Comparison of ENCODE assay signal across 8 mouse cellular contexts in the genomic region with DNA sequence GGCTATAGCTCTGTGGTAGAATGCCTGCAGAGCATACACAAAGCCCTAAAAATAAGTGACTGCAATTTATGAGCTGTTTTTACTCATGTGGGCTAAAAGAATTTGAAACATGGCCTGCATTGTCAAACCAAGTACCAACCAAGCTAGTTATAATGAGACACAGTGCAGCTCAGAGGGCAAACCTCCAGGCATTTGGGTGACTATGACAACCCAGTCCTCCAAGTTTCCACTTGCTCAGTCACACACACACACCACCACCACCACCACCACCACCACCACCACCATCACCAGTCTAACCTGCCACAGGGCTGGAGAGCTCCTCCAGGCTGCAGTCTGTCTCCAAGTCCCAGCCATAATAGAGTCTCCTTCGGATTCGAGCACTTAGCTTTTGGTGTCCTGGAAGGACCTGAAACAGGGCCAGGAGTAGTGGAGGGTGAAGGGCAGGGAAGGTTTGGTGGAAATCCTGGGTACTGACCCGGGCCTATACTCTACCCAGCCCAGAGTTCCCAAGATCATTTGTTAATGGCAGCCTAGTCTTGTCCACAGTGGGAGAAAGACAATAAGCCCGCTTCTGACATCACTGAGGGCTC. TPM values are rescaled to one million over a fixed set of nuclear protein-coding genes. Genes with fewer than 3 reads are reported as not detected.
DNase-seq lines count a peak whose midpoint lies in the region; ATAC-seq and TF ChIP-seq lines count a peak whose summit lies in the region.

No protein-coding gene starts in this region.

- no peak for ATAC-seq in hindbrain, embryonic 11.5 days (ENCODE audit: low FRiP score)
- ATAC-seq in stomach, embryonic 14.5 days (ENCODE audit: insufficient number of reproducible peaks, insufficient read depth, low FRiP score, low read depth) = no peak

- peak overlapping the region; percentile 86 for H3K4me2 ChIP-seq in hindbrain, embryonic 11.5 days (replicated peaks; ENCODE audit: low read depth, low read length)
- peak overlapping the region; percentile 80 for H3K4me2 ChIP-seq in stomach, embryonic 14.5 days (replicated peaks; ENCODE audit: low read depth, low read length)

- peak overlapping the region; percentile 69; the same call in 1 of the 2 replicates for H3K27ac ChIP-seq in cerebellum, adult 2 months (ENCODE audit: insufficient read depth, low read length)
- H3K27ac ChIP-seq in MEL (ENCODE audit: control insufficient read depth, low read depth, low read length) = peak overlapping the region; percentile 91
- no peak overlapping the region for H3K27ac ChIP-seq in hindbrain, embryonic 11.5 days (ENCODE audit: low read depth, low read length)
- no peak overlapping the region; the same call in 1 of the 2 replicates for H3K27ac ChIP-seq in stomach, embryonic 14.5 days (ENCODE audit: low read length)

- TF ChIP-seq CTCF in cerebellum, adult 2 months (IDR thresholded peaks at IDR 0.05; ENCODE audit: borderline replicate concordance, insufficient read depth, low read depth, low read length) = no peak
- no peak for TF ChIP-seq CTCF in MEL (IDR thresholded peaks at IDR 0.05 in 2 of 3, conservative IDR thresholded peaks at IDR 0.05 in 1 of 3; ENCODE audit: control insufficient read depth in 1 of 3, insufficient read depth in 1 of 3, low read depth in 2 of 3, low read length in 3 of 3, poor library complexity in 1 of 3, severe bottlenecking in 1 of 3)

- intact Hi-C loops in left cerebral cortex, postnatal 36 days (cut with DNase I) = no loop called here

- H3K4me3 ChIP-seq in cerebellum, adult 2 months (replicated peaks; ENCODE audit: insufficient read depth, low read depth, low read length) = peak overlapping the region; percentile 80
- H3K4me3 ChIP-seq in MEL (ENCODE audit: control insufficient read depth in 1 of 2, insufficient read depth in 1 of 2, low read depth in 2 of 2, low read length in 2 of 2) = peak overlapping the region; percentile 88 to 94
- peak overlapping the region; percentile 78 for H3K4me3 ChIP-seq in hindbrain, embryonic 11.5 days (ENCODE audit: low read depth, low read length)
- peak overlapping the region; percentile 61 for H3K4me3 ChIP-seq in stomach, embryonic 14.5 days (ENCODE audit: low read depth, low read length)

- H3K9ac ChIP-seq in MEL (ENCODE audit: control insufficient read depth, low read depth, low read length, poor library complexity, severe bottlenecking) = peak overlapping the region; percentile 93
- H3K9ac ChIP-seq in hindbrain, embryonic 11.5 days (ENCODE audit: low read depth, low read length) = peak overlapping the region; percentile 85; the same call in 1 of the 2 replicates
- H3K9ac ChIP-seq in stomach, embryonic 14.5 days (replicated peaks; ENCODE audit: low read depth, low read length) = peak overlapping the region; percentile 67

- 15% methylated on average over 4 of the region's 4 CpGs for WGBS in cerebellum, adult 2 months
- 60% methylated on average over 4 of the region's 4 CpGs for WGBS in hindbrain, embryonic 11.5 days
- WGBS in stomach, embryonic 14.5 days = 66% methylated on average over 4 of the region's 4 CpGs

- H3K27me3 ChIP-seq in cerebellum, adult 2 months (ENCODE audit: control insufficient read depth, insufficient read depth, low read length) = no peaks in the 10 kb centered on the region
- no peaks in the 10 kb centered on the region for H3K27me3 ChIP-seq in MEL (ENCODE audit: control insufficient read depth in 1 of 2, insufficient read depth in 2 of 2, low read length in 2 of 2)
- no peaks in the 10 kb centered on the region for H3K27me3 ChIP-seq in hindbrain, embryonic 11.5 days (ENCODE audit: control insufficient read depth, insufficient read depth, low read length)
- H3K27me3 ChIP-seq in stomach, embryonic 14.5 days (ENCODE audit: control insufficient read depth, insufficient read depth, low read length) = no peaks in the 10 kb centered on the region

- peaks cover 16% of the 10 kb centered on the region for H3K4me1 ChIP-seq in cerebellum, adult 2 months (ENCODE audit: control insufficient read depth, insufficient read depth, low read length)
- peaks cover 14 to 37% of the 10 kb centered on the region in 2 experiments for H3K4me1 ChIP-seq in MEL (ENCODE audit: control insufficient read depth in 1 of 2, insufficient read depth in 2 of 2, low read length in 2 of 2)
- H3K4me1 ChIP-seq in hindbrain, embryonic 11.5 days (replicated peaks; ENCODE audit: control insufficient read depth, insufficient read depth, low read length) = peaks cover 9% of the 10 kb centered on the region; the same call in 1 of the 2 replicates
- H3K4me1 ChIP-seq in stomach, embryonic 14.5 days (ENCODE audit: control insufficient read depth, insufficient read depth, low read length) = peaks cover 16% of the 10 kb centered on the region; the same call in 1 of the 2 replicates

- no peak for TF ChIP-seq RAD21 in MEL (IDR thresholded peaks at IDR 0.05; ENCODE audit: low read depth, low read length)

- TF ChIP-seq POLR2A in cerebellum, adult 2 months (IDR thresholded peaks at IDR 0.05; ENCODE audit: borderline replicate concordance, insufficient read depth, low read length) = no peak
- no peak for TF ChIP-seq POLR2A in MEL (IDR thresholded peaks at IDR 0.05; ENCODE audit: control insufficient read depth in 1 of 2, insufficient read depth in 1 of 2, low read depth in 1 of 2, low read length in 2 of 2, poor library complexity in 1 of 2)

- no peak for DNase-seq in cerebellum, adult 2 months
- no peak for DNase-seq in cerebellum, adult 9-10 months
- DNase-seq in MEL (ENCODE audit: low read depth, low spot score) = peak; percentile 44
- no peak for DNase-seq in hindbrain, embryonic 11.5 days (ENCODE audit: low spot score)
- DNase-seq in liver = peak; percentile 25
- DNase-seq in left cerebral cortex, postnatal 36 days (ENCODE audit: low spot score in 2 of 2) = no peak
- DNase-seq in layer of hippocampus, postnatal 25 days (ENCODE audit: extremely low spot score in 1 of 2, low spot score in 1 of 2) = no peak

- H3K9me3 ChIP-seq in MEL (replicated peaks; ENCODE audit: insufficient read depth, low read length) = no peaks in the 10 kb centered on the region
- no peaks in the 10 kb centered on the region for H3K9me3 ChIP-seq in hindbrain, embryonic 11.5 days (ENCODE audit: control insufficient read depth, low read length)
- no peaks in the 10 kb centered on the region for H3K9me3 ChIP-seq in stomach, embryonic 14.5 days (ENCODE audit: control insufficient read depth, low read depth, low read length)

- peaks cover 4 to 36% of the 10 kb centered on the region in 2 experiments; a peak in 3 of 4 replicates for H3K36me3 ChIP-seq in MEL (ENCODE audit: control insufficient read depth in 1 of 2, insufficient read depth in 2 of 2, low read length in 2 of 2)
- H3K36me3 ChIP-seq in hindbrain, embryonic 11.5 days (ENCODE audit: control insufficient read depth, insufficient read depth, low read length) = peaks cover 10% of the 10 kb centered on the region; the same call in 1 of the 2 replicates
- peaks cover 50% of the 10 kb centered on the region for H3K36me3 ChIP-seq in stomach, embryonic 14.5 days (ENCODE audit: control insufficient read depth, insufficient read depth, low read length)

- no peak for TF ChIP-seq EP300 in MEL (IDR thresholded peaks at IDR 0.05; ENCODE audit: low read depth in 1 of 2, low read length in 2 of 2)

- H3K79me2 ChIP-seq in MEL (ENCODE audit: control insufficient read depth, insufficient read depth, low read length, poor library complexity) = peaks cover 38% of the 10 kb centered on the region

RNA-seq across cellular contexts. Expression of a gene that starts 1.8 kb away (rescaled TPM):
- 39.0 and 41.4 TPM in 2 replicates for polyA plus RNA-seq in cerebellum, adult 2 months (2012; rRNA removed)
- 46.4 and 54.4 TPM in 2 replicates for total RNA-seq in MEL (2012; rRNA removed)
- 100 to 1,000 TPM in 1 of 2 experiments, 10 to 100 TPM in 1; 70.1 to 314 TPM for polyA plus RNA-seq in MEL (2012; ENCODE audit: insufficient read depth in 1 of 2, insufficient read length in 2 of 2, low read depth in 1 of 2, low replicate concordance in 2 of 2, missing spikeins in 1 of 2)
- polyA plus RNA-seq in hindbrain, embryonic 11.5 days (2014; fragmentation: Nextera tagmentation; extraction: Ambion mirVana) = 47.4 and 49.0 TPM in 2 replicates
- 37.1 and 40.5 TPM in 2 replicates for polyA plus RNA-seq in stomach, embryonic 14.5 days (2014; fragmentation: Nextera tagmentation; extraction: Ambion mirVana)
- 10 to 100 TPM; 28.8 to 32.6 TPM for total RNA-seq in left cerebral cortex, postnatal 36 days (2021)
- 10 to 100 TPM; 26.6 to 38.6 TPM for total RNA-seq in layer of hippocampus, postnatal 25 days (2021)

RNA-seq across cellular contexts. Expression of a gene that starts 1.9 kb away (rescaled TPM):
- polyA plus RNA-seq in cerebellum, adult 2 months (2012; rRNA removed) = 261 and 276 TPM in 2 replicates
- total RNA-seq in MEL (2012; rRNA removed) = 37.1 and 38.1 TPM in 2 replicates
- 10 to 100 TPM in 1 of 2 experiments, not detected in 1; 59.2 TPM for polyA plus RNA-seq in MEL (2012; ENCODE audit: insufficient read depth in 1 of 2, insufficient read length in 2 of 2, low read depth in 1 of 2, low replicate concordance in 2 of 2, missing spikeins in 1 of 2)
- polyA plus RNA-seq in hindbrain, embryonic 11.5 days (2014; fragmentation: Nextera tagmentation; extraction: Ambion mirVana) = 50.3 and 58.4 TPM in 2 replicates
- 47.7 and 51.8 TPM in 2 replicates for polyA plus RNA-seq in stomach, embryonic 14.5 days (2014; fragmentation: Nextera tagmentation; extraction: Ambion mirVana)
- 100 to 1,000 TPM; 184 to 202 TPM for total RNA-seq in left cerebral cortex, postnatal 36 days (2021)
- 100 to 1,000 TPM; 172 to 177 TPM for total RNA-seq in layer of hippocampus, postnatal 25 days (2021)

RNA-seq across cellular contexts. Expression of a gene that starts 7.0 kb away (rescaled TPM):
- not detected in 2 replicates for polyA plus RNA-seq in cerebellum, adult 2 months (2012; rRNA removed)
- 0.08 TPM in 1 of 2 replicates, not detected in the other for total RNA-seq in MEL (2012; rRNA removed)
- under 1 TPM in 1 of 2 experiments, not detected in 1; 0.15 TPM for polyA plus RNA-seq in MEL (2012; ENCODE audit: insufficient read depth in 1 of 2, insufficient read length in 2 of 2, low read depth in 1 of 2, low replicate concordance in 2 of 2, missing spikeins in 1 of 2)
- polyA plus RNA-seq in hindbrain, embryonic 11.5 days (2014; fragmentation: Nextera tagmentation; extraction: Ambion mirVana) = not detected in 2 replicates
- 0.42 and 0.91 TPM in 2 replicates for polyA plus RNA-seq in stomach, embryonic 14.5 days (2014; fragmentation: Nextera tagmentation; extraction: Ambion mirVana)
- under 1 TPM; 0.84 to 0.88 TPM for total RNA-seq in left cerebral cortex, postnatal 36 days (2021)
- total RNA-seq in layer of hippocampus, postnatal 25 days (2021) = under 1 TPM; 0.30 to 0.35 TPM

RNA-seq across cellular contexts. Expression of a gene that starts 15.7 kb away (rescaled TPM):
- 1.8 and 2.8 TPM in 2 replicates for polyA plus RNA-seq in cerebellum, adult 2 months (2012; rRNA removed)
- 1.7 and 2.1 TPM in 2 replicates for total RNA-seq in MEL (2012; rRNA removed)
- 1 to 10 TPM in 1 of 2 experiments, not detected in 1; 5.2 TPM for polyA plus RNA-seq in MEL (2012; ENCODE audit: insufficient read depth in 1 of 2, insufficient read length in 2 of 2, low read depth in 1 of 2, low replicate concordance in 2 of 2, missing spikeins in 1 of 2)
- 14.8 and 15.2 TPM in 2 replicates for polyA plus RNA-seq in hindbrain, embryonic 11.5 days (2014; fragmentation: Nextera tagmentation; extraction: Ambion mirVana)
- polyA plus RNA-seq in stomach, embryonic 14.5 days (2014; fragmentation: Nextera tagmentation; extraction: Ambion mirVana) = 7.2 and 9.7 TPM in 2 replicates
- 1 to 10 TPM; 1.7 to 3.4 TPM for total RNA-seq in left cerebral cortex, postnatal 36 days (2021)
- total RNA-seq in layer of hippocampus, postnatal 25 days (2021) = 1 to 10 TPM; 2.7 to 3.2 TPM

RNA-seq across cellular contexts. Expression of a gene that starts 27.8 kb away (rescaled TPM):
- 58.0 and 61.6 TPM in 2 replicates for polyA plus RNA-seq in cerebellum, adult 2 months (2012; rRNA removed)
- total RNA-seq in MEL (2012; rRNA removed) = 14.4 and 15.0 TPM in 2 replicates
- polyA plus RNA-seq in MEL (2012; ENCODE audit: insufficient read depth in 1 of 2, insufficient read length in 2 of 2, low read depth in 1 of 2, low replicate concordance in 2 of 2, missing spikeins in 1 of 2) = 10 to 100 TPM in 1 of 2 experiments, not detected in 1; 18.3 TPM
- 37.4 and 37.7 TPM in 2 replicates for polyA plus RNA-seq in hindbrain, embryonic 11.5 days (2014; fragmentation: Nextera tagmentation; extraction: Ambion mirVana)
- polyA plus RNA-seq in stomach, embryonic 14.5 days (2014; fragmentation: Nextera tagmentation; extraction: Ambion mirVana) = 41.0 and 43.4 TPM in 2 replicates
- 10 to 100 TPM; 25.9 to 30.1 TPM for total RNA-seq in left cerebral cortex, postnatal 36 days (2021)
- total RNA-seq in layer of hippocampus, postnatal 25 days (2021) = 10 to 100 TPM; 33.8 to 34.5 TPM

Comparison
In these comparisons a context has a peak if more than half of its experiments do, and no peak if none do; other contexts are left out.
1. DNase-seq: peak in MEL (single experiment) and liver (single experiment); none in cerebellum, adult 2 months (0 of 2), cerebellum, adult 9-10 months (single experiment), hindbrain, embryonic 11.5 days (single experiment), left cerebral cortex, postnatal 36 days (0 of 2) and layer of hippocampus, postnatal 25 days (0 of 2).
2. H3K27ac ChIP-seq: peak in cerebellum, adult 2 months (single experiment) and MEL (single experiment); none in hindbrain, embryonic 11.5 days (single experiment) and stomach, embryonic 14.5 days (single experiment).
3. Peak in every context shown above with its lines, with median percentiles within 50 percentile points of each other: H3K4me3 ChIP-seq and H3K9ac ChIP-seq.